Mouse (Mus musculus) mature B cell (primary cell): Measurements from ENCODE around the gene Tmem63a.
"Not testable (repeated sequence)": the region's sequence is repeated elsewhere in the genome, so short reads cannot be mapped to it uniquely, and the experiment has no call there.

Source experiments
- in situ Hi-C: fragments of 300-500 bp; cut with MboI; formaldehyde crosslinking; loops from 2 replicates; pipeline ENCODE4 v1.14.3; 2019

Tmem63a gene

GRCm38 (mm10) chr1:180942166-180943031 is at the start of gene Tmem63a:
Gene Tmem63a (plus strand): TSS chr1:180942344.
- in situ Hi-C loops = no loop called here

DNA sequence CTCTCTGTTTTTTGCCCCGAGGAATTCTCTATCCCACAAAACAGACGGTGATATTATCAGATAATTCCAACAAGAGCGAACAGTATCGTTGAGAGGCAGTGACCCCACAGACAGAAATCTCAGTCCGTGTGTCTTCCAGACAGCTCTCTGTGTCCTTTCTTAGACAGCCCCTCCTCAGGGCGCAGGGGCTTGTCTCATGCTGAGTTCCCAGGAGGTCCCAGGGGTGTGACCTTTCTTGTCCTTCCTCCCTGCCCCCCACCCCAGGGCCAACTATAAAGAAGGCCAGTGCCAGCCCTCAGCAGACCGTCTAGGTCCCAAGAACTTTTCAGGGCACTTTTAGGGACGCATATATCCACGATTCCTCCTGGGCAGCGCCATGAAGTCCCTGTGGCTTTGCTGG is 49.3 kb upstream of the Tmem63a start, which contains the start of gene Lefty2:
Gene Lefty2 (plus strand): TSS at position 301 of the 400 bp plus-strand sequence.
- in situ Hi-C loops = no loop called here

DNA sequence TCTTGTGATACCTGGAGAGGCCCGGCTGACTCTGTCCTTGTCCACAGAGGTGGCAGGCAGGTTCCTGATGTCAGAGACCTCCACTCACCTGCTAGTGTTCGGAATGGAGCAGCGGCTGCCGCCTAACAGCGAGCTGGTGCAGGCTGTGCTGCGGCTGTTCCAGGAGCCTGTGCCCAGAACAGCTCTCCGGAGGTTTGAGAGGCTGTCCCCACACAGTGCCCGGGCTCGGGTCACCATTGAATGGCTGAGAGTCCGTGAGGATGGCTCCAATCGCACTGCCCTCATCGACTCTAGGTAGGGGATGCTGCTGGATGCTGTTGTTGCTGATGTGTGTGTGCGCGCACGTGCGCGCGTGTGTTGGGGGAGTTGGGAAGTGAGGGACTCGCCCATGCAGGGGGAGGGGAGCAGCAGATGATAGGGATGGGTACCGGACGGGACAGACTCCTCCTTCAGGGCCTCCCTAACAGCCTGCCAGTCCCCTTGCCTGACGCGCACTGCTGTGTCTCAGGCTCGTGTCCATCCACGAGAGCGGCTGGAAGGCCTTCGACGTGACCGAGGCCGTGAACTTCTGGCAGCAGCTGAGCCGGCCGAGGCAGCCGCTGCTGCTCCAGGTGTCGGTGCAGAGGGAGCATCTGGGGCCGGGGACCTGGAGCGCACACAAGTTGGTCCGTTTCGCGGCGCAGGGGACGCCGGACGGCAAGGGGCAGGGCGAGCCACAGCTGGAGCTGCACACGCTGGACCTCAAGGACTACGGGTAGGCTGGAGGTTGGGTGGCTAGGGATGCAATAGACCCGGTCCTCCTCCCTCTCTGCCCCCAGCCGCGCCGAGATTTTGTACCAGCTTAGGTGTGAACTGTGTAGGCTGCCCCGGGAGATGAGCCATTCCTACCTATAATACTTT is 47.8 kb upstream of the Tmem63a start:
- in situ Hi-C loops = not testable (repeated sequence)

GRCm38 (mm10) chr1:180901107-180901506 is 41.0 kb upstream of the Tmem63a start:
- in situ Hi-C loops = loop anchor here (10.0 kb wide), 1 partner anchor 74 kb away; no protein-coding TSS in a partner anchor

DNA sequence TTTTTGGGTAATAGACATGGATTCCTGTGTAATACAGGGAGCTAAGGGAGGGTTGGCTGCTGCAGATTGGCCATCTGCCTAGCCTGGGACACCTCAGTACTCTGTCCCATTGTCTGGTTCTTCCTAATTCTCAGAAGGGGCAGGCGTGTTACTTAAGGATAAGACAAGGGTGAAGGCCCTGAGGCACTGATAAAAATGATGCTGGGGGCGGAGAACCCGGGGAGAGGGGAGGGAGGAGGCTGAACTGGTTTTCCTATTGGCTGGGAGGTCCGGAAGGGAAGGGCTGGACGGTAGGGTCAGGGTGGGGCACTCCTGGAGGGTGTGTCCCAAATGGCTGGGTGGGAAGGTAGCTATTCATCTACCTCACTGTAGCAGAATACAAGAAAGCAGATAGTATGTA is 39.2 kb upstream of the Tmem63a start:
- in situ Hi-C loops = loop anchor here (10.0 kb wide), 1 partner anchor 72 kb away; no protein-coding TSS in a partner anchor

- in situ Hi-C loops = loop anchor here (10.0 kb wide), 1 partner anchor 71 kb away; no protein-coding TSS in a partner anchor
Observed at GRCm38 (mm10) chr1:180903666-180904038, 38.5 kb upstream of the Tmem63a start.

GRCm38 (mm10) chr1:180904039-180904814 is 37.9 kb upstream of the Tmem63a start, which contains the start of gene Pycr2:
Gene Pycr2 (plus strand): TSS chr1:180904293.
- in situ Hi-C loops = loop anchor here (10.0 kb wide), 1 partner anchor 71 kb away; no protein-coding TSS in a partner anchor

- in situ Hi-C loops = loop anchor here (10.0 kb wide), 1 partner anchor 70 kb away; no protein-coding TSS in a partner anchor
Observed at GRCm38 (mm10) chr1:180904815-180905080, 37.4 kb upstream of the Tmem63a start.

- in situ Hi-C loops = loop anchor here (10.0 kb wide), 1 partner anchor 69 kb away; no protein-coding TSS in a partner anchor
Observed at GRCm38 (mm10) chr1:180905307-180905706, 36.8 kb upstream of the Tmem63a start.

- in situ Hi-C loops = loop anchor here (10.0 kb wide), 1 partner anchor 69 kb away; no protein-coding TSS in a partner anchor
Observed at GRCm38 (mm10) chr1:180905876-180906275, 36.3 kb upstream of the Tmem63a start.

GRCm38 (mm10) chr1:180906461-180907147 is 35.5 kb upstream of the Tmem63a start:
- in situ Hi-C loops = loop anchor here (10.0 kb wide), 1 partner anchor 68 kb away; no protein-coding TSS in a partner anchor

DNA sequence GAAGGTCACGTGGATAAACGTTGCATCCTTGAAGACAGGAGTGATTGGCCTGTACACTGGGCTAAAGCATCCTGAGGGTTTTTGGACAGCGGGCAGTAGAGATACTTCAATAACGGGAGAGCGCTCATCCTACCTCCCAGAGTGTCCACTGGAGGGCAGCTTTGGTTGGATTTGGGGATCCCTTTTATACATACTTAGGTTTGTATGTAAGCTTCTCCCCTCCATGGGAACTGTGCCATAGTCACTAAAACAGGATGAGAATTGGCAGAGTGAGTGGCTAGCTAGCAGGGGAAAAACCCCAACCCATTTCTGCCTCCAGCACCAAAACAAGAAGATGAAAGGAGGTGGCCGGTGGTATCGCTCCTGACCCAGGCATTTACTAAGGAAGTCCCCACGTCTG is 31.0 kb upstream of the Tmem63a start:
- in situ Hi-C loops = no loop called here

GRCm38 (mm10) chr1:180911653-180912287 is 30.4 kb upstream of the Tmem63a start:
- in situ Hi-C loops = no loop called here

GRCm38 (mm10) chr1:180912792-180913191 is 29.4 kb upstream of the Tmem63a start:
- in situ Hi-C loops = no loop called here

DNA sequence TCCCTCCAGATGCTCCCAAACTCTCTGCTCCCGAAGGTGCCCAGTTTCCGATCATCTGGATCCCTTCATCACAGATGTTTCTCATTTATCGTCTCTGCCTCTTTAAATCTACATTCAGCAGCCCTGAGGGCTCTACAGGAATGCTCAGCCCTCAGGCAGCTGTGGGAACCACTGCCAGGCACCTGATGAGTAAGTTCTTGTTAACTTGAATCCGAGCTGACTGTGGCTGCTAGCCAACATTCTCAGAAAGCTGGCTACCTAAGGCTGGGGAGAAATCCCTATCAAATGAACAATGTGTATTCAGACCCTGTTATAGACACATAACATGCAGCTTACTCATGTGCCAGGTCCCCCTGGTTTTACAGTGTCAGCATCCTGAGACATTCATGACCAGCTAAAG is 28.3 kb upstream of the Tmem63a start:
- in situ Hi-C loops = no loop called here

- in situ Hi-C loops = no loop called here
Observed at GRCm38 (mm10) chr1:180916425-180916824, 25.7 kb upstream of the Tmem63a start.

DNA sequence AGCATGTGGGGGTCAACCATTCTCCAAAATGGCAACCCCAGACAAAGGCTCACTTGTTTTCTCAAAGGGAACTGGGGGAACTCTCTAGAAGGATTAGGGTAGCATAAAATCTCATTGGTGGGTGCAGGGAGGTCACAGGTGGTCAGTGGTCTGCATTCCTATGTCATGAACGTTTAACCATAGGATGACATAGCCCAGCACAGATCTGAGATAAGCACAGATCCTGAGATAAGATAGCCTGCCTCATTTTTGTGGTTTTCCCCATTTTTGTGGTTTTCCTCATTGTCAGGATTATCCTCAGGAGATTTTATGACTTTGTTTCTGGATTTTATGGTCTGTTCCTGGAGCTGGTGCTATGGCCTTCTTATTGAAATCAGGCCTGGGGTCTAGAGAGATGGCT is 25.1 kb upstream of the Tmem63a start:
- in situ Hi-C loops = no loop called here

DNA sequence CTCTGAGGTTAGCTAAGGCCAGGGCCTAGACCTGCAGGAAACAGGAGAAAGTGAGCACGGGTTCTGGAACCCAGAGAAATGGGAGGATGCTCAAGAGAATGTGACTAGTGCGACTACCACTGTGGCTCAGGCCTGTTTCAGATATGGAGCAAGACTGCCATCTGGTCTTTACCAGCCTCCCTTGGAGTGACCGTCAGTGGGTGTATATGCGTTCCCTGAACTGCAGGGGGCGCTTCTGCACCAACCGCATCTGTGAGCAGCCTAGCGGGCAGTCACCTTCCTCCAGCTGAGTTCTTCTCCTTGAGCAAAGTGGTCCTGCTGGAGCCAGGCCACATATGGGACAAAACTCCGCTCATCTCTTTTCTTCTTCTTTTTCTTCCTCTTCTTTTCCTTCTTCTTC is 22.5 kb upstream of the Tmem63a start:
- in situ Hi-C loops = no loop called here

GRCm38 (mm10) chr1:180922273-180923048 is 19.7 kb upstream of the Tmem63a start:
- in situ Hi-C loops = no loop called here
